Mouse (Mus musculus): ENCODE data around the gene Dtnb.

GRCm38 (mm10) chr12:3789626-3790185, 217.5 kb downstream of the Dtnb start:
- no peak for TF ChIP-seq CTCF (IDR thresholded peaks at IDR 0.05; ENCODE audit: low read depth)
- no peak for TF ChIP-seq EP300 (optimal IDR thresholded peaks at IDR 0.05)

All from stomach, postnatal 0 days (tissue).